Mouse (Mus musculus) bone marrow macrophage, adult 2 months (primary cell): ENCODE results near the gene C130026I21Rik.
"Not testable (repeated sequence)": the region's sequence is repeated elsewhere in the genome, so short reads cannot be mapped to it uniquely, and the experiment has no call there.

Experiments
- CTCF ChIP-seq: IDR thresholded peaks from 2 replicates; pipeline ENCODE4 v1.5.1; 2012; ENCODE audit warnings: low read depth, mild to moderate bottlenecking, low read length, moderate library complexity
- POLR2A ChIP-seq: IDR thresholded peaks from 2 replicates; pipeline ENCODE4 v1.6.1; 2012; ENCODE audit warnings: mild to moderate bottlenecking, low read depth, low read length, borderline replicate concordance

DNA sequence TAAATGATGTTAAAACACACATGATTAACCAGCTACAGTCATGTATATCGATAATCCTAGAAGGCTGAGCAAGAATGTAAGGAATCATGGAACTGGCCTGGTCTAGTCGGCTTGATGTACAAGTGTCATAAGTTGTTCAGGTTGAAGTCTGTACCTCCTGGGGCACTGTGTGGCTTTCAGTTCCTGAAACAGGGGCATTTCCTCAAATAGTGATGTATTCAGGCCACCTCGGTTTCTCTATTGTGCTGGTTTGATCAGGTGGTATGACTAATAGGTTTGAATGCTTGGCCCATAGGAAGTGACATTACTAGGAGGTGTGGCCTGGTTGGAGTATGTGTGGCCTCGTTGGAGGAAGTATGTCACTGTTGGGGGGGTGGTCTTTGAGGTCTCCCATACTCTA lies 236.0 kb downstream of the C130026I21Rik start:
- not testable (repeated sequence) for TF ChIP-seq CTCF, POLR2A
